Mouse (Mus musculus): ENCODE measurements at regions not wholly inside any gene's neighbourhood (a gene's known extent, or its start where the extent isn't known, plus 50 kb on each side); places are given as distances from the start of the nearest gene placed in this dataset.
"Not testable (repeated sequence)": the region's sequence is repeated elsewhere in the genome, so short reads cannot be mapped to it uniquely, and the experiment has no call there.

GRCm38 (mm10) chr15:42082436-42082835, 1948.3 kb downstream of the 9330182O14Rik start:
- no peak for DNase-seq

DNA sequence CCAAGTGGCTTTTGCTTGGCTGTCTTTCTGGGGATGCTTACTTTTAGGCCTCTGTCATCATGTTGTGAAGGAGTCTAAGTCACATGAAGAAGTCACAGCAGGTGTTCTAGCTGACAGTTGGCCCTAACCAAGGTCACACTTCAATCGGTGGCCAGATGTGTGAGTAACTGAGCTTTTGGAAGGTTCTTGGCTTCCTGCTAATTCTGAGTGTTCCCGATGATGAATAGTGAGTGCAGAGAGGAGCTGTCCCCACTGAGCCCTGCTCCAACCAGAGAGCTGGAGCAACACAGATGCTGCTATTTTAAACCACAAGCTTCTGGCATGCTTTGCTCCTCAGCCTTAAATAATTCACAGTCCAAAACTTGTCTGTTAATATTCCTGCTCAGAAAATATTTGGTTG, 1966.6 kb downstream of the 9330182O14Rik start:
- DNase-seq: no peak

DNA sequence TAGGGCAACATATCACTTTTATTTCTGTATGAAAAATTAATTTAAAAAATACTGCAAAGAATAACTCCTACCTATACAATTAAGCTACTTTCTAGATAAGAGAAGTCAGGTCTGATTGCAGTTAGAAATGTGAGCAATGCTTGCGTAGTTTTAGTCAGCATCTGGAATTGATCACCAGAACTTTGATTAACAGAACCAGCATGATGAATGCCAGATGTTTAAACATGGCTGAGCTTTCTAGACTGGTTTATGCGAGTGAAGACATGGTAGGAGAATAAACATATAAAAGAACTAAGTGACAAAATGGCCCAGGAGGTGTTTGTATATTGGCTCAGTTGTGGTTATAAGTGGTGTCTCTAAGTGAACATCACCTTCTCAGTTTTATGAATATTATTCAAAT, 1970.7 kb downstream of the 9330182O14Rik start:
- no peak for DNase-seq

DNA sequence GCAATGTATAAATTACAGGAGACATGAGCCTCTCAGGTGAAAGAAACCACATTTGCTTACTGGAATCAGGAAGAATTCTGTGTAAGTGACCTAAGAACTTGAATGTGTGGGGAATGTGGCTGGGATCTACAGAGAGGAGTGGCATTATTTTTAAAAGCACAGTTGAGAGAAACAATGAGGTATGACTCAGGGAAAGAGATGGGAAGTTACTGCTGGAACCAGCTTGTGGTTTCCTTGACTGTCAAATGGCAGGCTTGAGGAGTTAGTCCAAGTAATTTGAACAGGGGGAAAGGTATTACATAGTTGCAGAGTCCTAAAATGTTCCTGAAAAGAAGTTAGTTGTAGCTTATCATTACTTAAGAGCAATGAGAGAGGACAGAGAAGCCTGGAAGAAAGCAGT, 1972.9 kb downstream of the 9330182O14Rik start:
- no peak for DNase-seq

DNA sequence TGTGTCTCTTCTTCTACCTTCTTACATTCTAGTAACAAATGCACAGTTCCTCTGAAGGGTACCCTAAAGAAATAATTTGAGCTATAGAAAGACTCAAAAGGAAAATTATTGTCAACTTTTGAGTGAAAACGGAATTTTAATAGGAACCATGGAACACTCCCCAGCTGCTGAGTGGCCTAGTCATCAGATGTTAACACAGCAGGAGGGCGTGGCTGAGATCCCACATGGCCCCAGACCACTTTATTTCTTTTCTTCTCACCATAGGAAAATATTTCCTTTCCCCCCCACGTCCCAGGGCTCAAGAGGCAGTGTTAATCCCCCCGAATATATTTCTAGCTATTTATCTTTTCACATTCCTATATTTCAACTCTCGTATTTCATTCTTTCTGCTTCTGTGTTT, 1977.6 kb downstream of the 9330182O14Rik start:
- no peak for DNase-seq

- DNase-seq: no peak
Measured at GRCm38 (mm10) chr15:42127471-42127870, 1993.3 kb downstream of the 9330182O14Rik start.

DNA sequence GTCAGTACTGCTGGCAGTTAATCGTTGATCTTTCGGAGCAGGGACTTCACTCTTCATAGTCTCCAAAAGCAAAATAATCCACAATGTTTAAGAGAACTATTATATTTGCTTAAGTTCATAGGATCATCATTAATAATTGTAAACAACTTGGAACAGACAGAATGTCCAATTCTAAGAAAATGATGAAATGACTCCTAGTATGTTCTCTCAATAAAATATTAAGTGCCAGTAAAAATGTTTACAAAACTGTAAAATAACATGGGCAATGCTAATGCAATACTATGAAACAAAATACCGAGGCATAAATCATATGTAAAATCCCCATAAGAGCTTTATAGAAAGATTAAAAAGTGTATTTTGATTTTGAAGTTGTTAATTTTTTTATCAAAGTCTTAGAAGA, 1994.8 kb downstream of the 9330182O14Rik start:
- no peak for DNase-seq

GRCm38 (mm10) chr15:42166546-42166945, 2032.4 kb downstream of the 9330182O14Rik start:
- no peak for DNase-seq

- DNase-seq: not testable (repeated sequence)
Measured at GRCm38 (mm10) chr15:42177766-42178165, 2043.6 kb downstream of the 9330182O14Rik start.

GRCm38 (mm10) chr15:42207187-42207846, 2073.2 kb downstream of the 9330182O14Rik start:
- DNase-seq: no peak

- no peak for DNase-seq
Measured at GRCm38 (mm10) chr15:42219496-42219895, 2085.3 kb downstream of the 9330182O14Rik start.

DNA sequence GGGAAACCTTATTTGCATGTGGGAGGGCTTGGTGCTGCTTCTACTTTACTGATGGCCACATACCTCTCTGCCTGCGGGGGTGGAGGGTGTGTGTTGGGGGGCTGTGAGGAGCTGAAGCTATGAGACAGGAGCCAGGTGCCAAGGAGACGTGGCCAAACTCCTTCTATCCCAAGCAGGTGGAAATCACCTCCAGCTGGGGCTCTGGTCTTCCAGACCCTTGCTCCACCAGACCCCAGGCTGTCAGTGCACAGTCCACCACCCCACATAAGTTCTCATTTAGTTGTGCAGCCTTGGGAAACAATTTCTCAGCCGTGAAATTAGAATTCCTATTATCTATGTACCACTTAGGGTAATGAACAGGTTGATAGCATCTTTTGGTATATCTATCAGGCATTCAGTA, 2085.8 kb downstream of the 9330182O14Rik start:
- no peak for DNase-seq

DNA sequence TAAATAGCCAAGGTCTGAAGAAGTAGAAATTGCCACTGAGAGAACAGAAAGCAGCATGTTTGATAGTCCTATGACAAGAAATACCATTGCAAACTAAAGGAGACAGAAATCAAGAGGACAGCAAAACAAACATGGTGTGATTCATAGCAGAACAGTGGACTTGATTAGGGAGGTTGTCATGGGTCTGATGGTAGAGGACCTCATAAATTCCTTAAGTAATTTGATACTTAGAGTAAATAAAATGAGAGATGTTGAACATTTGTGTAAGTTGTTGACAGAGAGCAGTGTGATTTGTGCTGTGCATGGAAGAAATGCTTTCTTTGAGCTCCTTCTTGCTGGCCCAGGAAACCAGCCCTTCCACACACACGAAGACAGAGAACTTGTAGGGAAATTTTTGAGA, 2090.8 kb downstream of the 9330182O14Rik start:
- DNase-seq: no peak

GRCm38 (mm10) chr15:42231692-42232091, 2097.5 kb downstream of the 9330182O14Rik start:
- DNase-seq: no peak

DNA sequence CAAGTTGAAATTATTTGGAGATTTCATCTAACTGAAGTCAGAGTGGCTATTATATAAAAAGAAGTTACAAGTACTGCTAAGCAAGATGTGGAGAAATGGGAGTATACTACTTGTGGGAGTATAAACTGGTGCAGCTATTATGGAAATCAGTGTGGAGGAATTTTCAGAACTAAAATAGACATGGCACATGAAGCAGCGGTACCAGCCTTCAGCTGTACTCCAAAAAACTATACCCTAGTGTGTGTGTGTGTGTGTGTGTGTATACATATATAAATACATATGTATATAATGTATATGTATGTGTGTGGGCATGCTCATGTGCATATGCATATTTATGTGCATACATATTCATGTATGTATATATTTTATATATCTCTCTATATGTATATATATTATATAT, 2112.6 kb downstream of the 9330182O14Rik start:
- DNase-seq: no peak

DNA sequence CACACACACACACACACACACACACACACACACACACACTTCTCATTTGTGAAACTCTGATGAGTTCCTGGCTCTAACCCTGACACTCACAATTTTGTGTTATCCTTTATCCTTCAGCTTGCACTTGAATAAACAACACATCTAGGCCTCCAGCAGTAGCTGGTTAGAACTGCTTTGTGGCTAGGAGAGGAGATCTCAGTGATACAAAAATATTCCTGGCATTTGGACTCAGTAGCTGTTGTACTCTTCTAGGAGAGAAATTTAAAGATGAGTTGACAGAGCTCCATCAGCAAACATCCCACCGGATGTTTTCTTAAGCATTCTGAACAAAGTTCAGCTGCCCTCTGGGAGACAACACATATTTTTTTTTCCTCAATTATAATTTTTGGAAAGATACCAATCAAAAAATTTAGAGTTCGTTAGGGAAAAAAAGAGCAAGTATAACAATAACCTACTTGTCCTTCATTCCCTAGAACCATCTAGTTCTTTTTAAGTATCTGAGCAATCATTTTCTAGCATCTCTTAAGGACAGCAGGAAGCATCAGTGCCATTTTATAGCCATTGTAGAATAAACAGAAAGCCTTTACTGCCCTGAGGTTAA, 2118.7 kb downstream of the 9330182O14Rik start:
- no peak for DNase-seq

DNA sequence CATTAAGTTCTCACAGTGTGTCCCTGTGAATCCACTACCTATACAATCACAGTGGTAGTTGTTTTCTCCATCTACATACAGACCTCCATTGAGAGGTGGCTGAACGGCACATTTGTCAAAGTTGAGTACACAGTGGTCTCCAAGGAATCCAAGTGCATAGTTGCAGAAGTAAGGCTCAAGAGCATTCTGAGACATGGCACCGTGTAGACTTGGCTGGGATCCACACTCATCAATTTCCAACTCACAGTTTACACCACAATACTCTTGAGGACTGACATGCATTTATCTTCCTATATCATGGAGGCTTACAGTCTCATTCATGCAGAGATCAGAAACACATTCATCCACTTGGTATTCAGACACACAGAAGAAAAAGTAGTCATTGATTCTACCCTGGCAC, 2122.2 kb downstream of the 9330182O14Rik start:
- DNase-seq: no peak

DNA sequence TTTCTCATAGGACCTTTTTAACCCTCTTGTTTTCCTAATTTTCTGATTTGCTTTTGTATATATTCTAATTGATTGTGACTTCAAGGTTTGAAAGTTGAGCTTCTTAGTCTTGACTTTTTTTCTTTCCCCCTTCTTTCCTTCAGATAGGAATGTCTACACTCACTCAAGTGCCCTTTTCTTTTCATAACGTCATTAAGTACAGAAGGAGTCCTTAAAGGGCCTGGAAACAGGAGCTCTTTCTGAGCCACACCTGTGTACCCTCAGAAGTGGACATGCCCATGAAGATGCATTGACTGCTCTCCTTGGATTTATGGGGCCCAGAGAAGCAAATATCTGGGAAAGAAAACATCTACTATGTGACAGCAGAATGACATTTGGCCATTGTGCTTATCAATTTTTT, 2141.0 kb downstream of the 9330182O14Rik start:
- DNase-seq: no peak

- DNase-seq: no peak
Measured at GRCm38 (mm10) chr15:42277247-42277646, 2143.1 kb downstream of the 9330182O14Rik start.

- DNase-seq: no peak
Measured at GRCm38 (mm10) chr15:42280810-42281209, 2146.6 kb downstream of the 9330182O14Rik start.

DNA sequence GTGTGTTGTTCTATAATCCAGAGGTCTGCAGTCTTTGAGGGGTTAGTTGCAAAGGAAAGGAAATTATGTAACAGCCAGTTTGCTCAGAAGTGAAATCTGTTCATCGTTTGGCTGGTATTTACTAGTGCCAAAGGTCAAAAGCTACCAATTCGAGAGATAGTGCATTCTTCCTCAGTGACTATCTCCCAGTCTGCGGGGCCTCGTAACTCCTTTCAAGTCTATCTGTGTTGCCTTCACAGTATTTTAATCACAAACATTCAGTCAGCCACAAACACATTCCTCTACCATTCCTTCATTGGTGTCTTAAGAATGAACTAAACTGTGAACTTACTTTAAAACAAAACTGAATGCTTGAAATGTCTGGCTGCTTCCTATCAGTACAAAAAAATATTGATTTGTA, 2162.2 kb downstream of the 9330182O14Rik start:
- no peak for DNase-seq

- no peak for DNase-seq
Measured at GRCm38 (mm10) chr15:42297430-42297829, 2163.3 kb downstream of the 9330182O14Rik start.

GRCm38 (mm10) chr15:42301956-42302355, 2167.8 kb downstream of the 9330182O14Rik start:
- no peak for DNase-seq

DNA sequence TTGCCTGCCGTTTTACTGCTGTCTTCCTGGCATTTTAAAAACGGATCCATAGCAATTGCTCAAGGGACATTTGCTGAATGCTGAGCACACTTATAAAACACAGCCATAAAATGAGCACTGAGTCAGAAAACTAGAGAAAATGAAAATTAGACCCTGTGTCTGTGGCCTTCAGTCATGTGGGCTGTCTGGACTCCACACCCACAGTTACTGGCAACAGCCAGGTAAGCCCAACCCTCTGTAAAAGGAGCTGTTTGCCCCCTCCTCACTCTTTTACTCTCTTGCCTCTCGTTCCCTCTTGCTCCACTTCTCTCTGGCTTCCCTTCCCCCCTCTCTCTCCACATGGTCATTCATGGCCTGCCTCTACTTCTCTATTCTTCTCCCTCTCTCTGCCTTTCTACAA, 2169.9 kb downstream of the 9330182O14Rik start:
- no peak for DNase-seq

- no peak for DNase-seq
Measured at GRCm38 (mm10) chr15:42309586-42309985, 2175.4 kb downstream of the 9330182O14Rik start.

Data from kidney, adult 11 months (tissue).